Mouse (Mus musculus): ENCODE data around the gene Mvb12a. TPM values are rescaled to one million over a fixed set of nuclear protein-coding genes. Genes with fewer than 3 reads are reported as not detected.

Mvb12a gene
- polyA plus RNA-seq, 1 experiment from 2014 or later: 69.1 TPM

- H3K27me3 ChIP-seq: peaks cover 62% of the 10 kb centered on the region
- no peak overlapping the region for H3K27ac ChIP-seq
- no peaks in the 10 kb centered on the region for H3K36me3 ChIP-seq
Measured at GRCm38 (mm10) chr8:71567587-71567986, 24.9 kb downstream of the Mvb12a start.

GRCm38 (mm10) chr8:71568387-71568937, 25.7 kb downstream of the Mvb12a start, which contains the start of gene Slc27a1:
Gene Slc27a1, plus strand, starts transcription at chr8:71568882.
- peaks cover 7% of the 10 kb centered on the region for H3K9me3 ChIP-seq
- WGBS: 7% methylated on average over 13 of the region's 13 CpGs
- H3K36me3 ChIP-seq: no peaks in the 10 kb centered on the region
- peaks cover 29% of the 10 kb centered on the region for H3K4me1 ChIP-seq (replicated peaks)
- H3K27ac ChIP-seq: peak within 1 kb of the TSS; percentile 87
- no peak for ATAC-seq (ENCODE audit: insufficient number of reproducible peaks, insufficient read depth, low FRiP score, low TSS enrichment, low read depth)
- H3K4me2 ChIP-seq: peak within 1 kb of the TSS; percentile 87
- peak within 1 kb of the TSS; percentile 64 for H3K4me3 ChIP-seq (replicated peaks)
- H3K27me3 ChIP-seq: peaks cover 53% of the 10 kb centered on the region
- H3K9ac ChIP-seq (replicated peaks): peak within 1 kb of the TSS; percentile 50; the same call in 1 of the 2 replicates

More at GRCm38 (mm10) chr8:71567587-71567986, 24.9 kb downstream of the Mvb12a start:
- ATAC-seq (ENCODE audit: insufficient number of reproducible peaks, insufficient read depth, low FRiP score, low TSS enrichment, low read depth): no peak
- H3K9me3 ChIP-seq: peaks cover 7% of the 10 kb centered on the region
- H3K4me2 ChIP-seq: no peak overlapping the region
- H3K4me1 ChIP-seq (replicated peaks): peaks cover 27% of the 10 kb centered on the region
- H3K4me3 ChIP-seq (replicated peaks): no peak overlapping the region
- 69% methylated on average over 7 of the region's 7 CpGs for WGBS
- H3K9ac ChIP-seq (replicated peaks): no peak overlapping the region

- 0 out of 2 replicates have a peak overlapping the region, but pooled peaks have one; percentile 41 for H3K27ac ChIP-seq
- peak overlapping the region; percentile 64 for H3K4me3 ChIP-seq (replicated peaks)
- H3K36me3 ChIP-seq: no peaks in the 10 kb centered on the region
- peaks cover 29% of the 10 kb centered on the region for H3K4me1 ChIP-seq (replicated peaks)
- 13% methylated on average over 6 of the region's 6 CpGs for WGBS
- H3K27me3 ChIP-seq: peaks cover 48% of the 10 kb centered on the region
- H3K9me3 ChIP-seq: peaks cover 6% of the 10 kb centered on the region
- peak overlapping the region; percentile 50; the same call in 1 of the 2 replicates for H3K9ac ChIP-seq (replicated peaks)
- H3K4me2 ChIP-seq: peak overlapping the region; percentile 87
- ATAC-seq (ENCODE audit: insufficient number of reproducible peaks, insufficient read depth, low FRiP score, low TSS enrichment, low read depth): no peak
Measured at GRCm38 (mm10) chr8:71568941-71569340, 26.2 kb downstream of the Mvb12a start.

- Histone ChIP-seq H3K4me1 (replicated peaks) (peaks cover 29% of the 10 kb centered on the region), H3K27ac (peak overlapping the region; percentile 87), H3K9me3 (no peaks in the 10 kb centered on the region), H3K9ac (replicated peaks) (peak overlapping the region; percentile 50; the same call in 1 of the 2 replicates), H3K27me3 (peaks cover 42% of the 10 kb centered on the region), H3K36me3 (no peaks in the 10 kb centered on the region), H3K4me2 (peak overlapping the region; percentile 87), H3K4me3 (replicated peaks) (peak overlapping the region; percentile 64)
- WGBS: under 1% methylated on average over 51 of the region's 51 CpGs
- ATAC-seq (ENCODE audit: insufficient number of reproducible peaks, insufficient read depth, low FRiP score, low TSS enrichment, low read depth): peak; percentile 69
Measured at GRCm38 (mm10) chr8:71569366-71570290, 26.9 kb downstream of the Mvb12a start.

- Histone ChIP-seq H3K36me3 (no peaks in the 10 kb centered on the region), H3K4me1 (replicated peaks) (peaks cover 29% of the 10 kb centered on the region)
- whole genome bisulfite sequencing: 1% methylated on average over 41 of the region's 41 CpGs
Measured at GRCm38 (mm10) chr8:71570291-71570954, 27.7 kb downstream of the Mvb12a start.

GRCm38 (mm10) chr8:71572077-71572476, 29.4 kb downstream of the Mvb12a start:
- peaks cover 23% of the 10 kb centered on the region for H3K27me3 ChIP-seq
- WGBS: 85% methylated on average over 2 of the region's 2 CpGs
- H3K36me3 ChIP-seq: no peaks in the 10 kb centered on the region
- ATAC-seq (ENCODE audit: insufficient number of reproducible peaks, insufficient read depth, low FRiP score, low TSS enrichment, low read depth): no peak
- H3K4me2 ChIP-seq: 0 out of 2 replicates have a peak overlapping the region, but pooled peaks have one; percentile 87
- no peak overlapping the region for H3K27ac ChIP-seq
- no peak overlapping the region for H3K4me3 ChIP-seq (replicated peaks)
- H3K9me3 ChIP-seq: no peaks in the 10 kb centered on the region
- H3K9ac ChIP-seq (replicated peaks): no peak overlapping the region
- H3K4me1 ChIP-seq (replicated peaks): peaks cover 29% of the 10 kb centered on the region

More at GRCm38 (mm10) chr8:71570291-71570954, 27.7 kb downstream of the Mvb12a start:
- Histone ChIP-seq H3K27ac (peak overlapping the region; percentile 87), H3K4me2 (peak overlapping the region; percentile 87), H3K27me3 (peaks cover 36% of the 10 kb centered on the region), H3K9ac (replicated peaks) (peak overlapping the region; percentile 73), H3K9me3 (no peaks in the 10 kb centered on the region), H3K4me3 (replicated peaks) (peak overlapping the region; percentile 64)
- peak; percentile 89 for ATAC-seq (ENCODE audit: insufficient number of reproducible peaks, insufficient read depth, low FRiP score, low TSS enrichment, low read depth)

- H3K4me2 ChIP-seq: 0 out of 2 replicates have a peak overlapping the region, but pooled peaks have one; percentile 10
- H3K36me3 ChIP-seq: no peaks in the 10 kb centered on the region
- H3K9me3 ChIP-seq: no peaks in the 10 kb centered on the region
- peaks cover 13% of the 10 kb centered on the region for H3K27me3 ChIP-seq
- peak overlapping the region; percentile 66 for H3K27ac ChIP-seq
- peak overlapping the region; percentile 28; the same call in 1 of the 2 replicates for H3K9ac ChIP-seq (replicated peaks)
- ATAC-seq (ENCODE audit: insufficient number of reproducible peaks, insufficient read depth, low FRiP score, low TSS enrichment, low read depth): no peak
- 78% methylated on average over 9 of the region's 9 CpGs for WGBS
- peaks cover 29% of the 10 kb centered on the region for H3K4me1 ChIP-seq (replicated peaks)
- no peak overlapping the region for H3K4me3 ChIP-seq (replicated peaks)
Measured at GRCm38 (mm10) chr8:71572847-71573633, 30.3 kb downstream of the Mvb12a start.

- 74% methylated on average over 7 of the region's 7 CpGs for WGBS
- Histone ChIP-seq H3K9me3 (no peaks in the 10 kb centered on the region), H3K36me3 (no peaks in the 10 kb centered on the region), H3K4me2 (no peak overlapping the region), H3K4me3 (replicated peaks) (no peak overlapping the region), H3K4me1 (replicated peaks) (peaks cover 19% of the 10 kb centered on the region), H3K27ac (no peak overlapping the region), H3K27me3 (no peaks in the 10 kb centered on the region), H3K9ac (replicated peaks) (no peak overlapping the region)
- no peak for ATAC-seq (ENCODE audit: insufficient number of reproducible peaks, insufficient read depth, low FRiP score, low TSS enrichment, low read depth)
Measured at GRCm38 (mm10) chr8:71574426-71574825, 31.7 kb downstream of the Mvb12a start.

- WGBS: 60% methylated on average over 1 of the region's 1 CpGs
- H3K27ac ChIP-seq: no peak overlapping the region
- H3K4me1 ChIP-seq (replicated peaks): peaks cover 19% of the 10 kb centered on the region
- H3K9me3 ChIP-seq: no peaks in the 10 kb centered on the region
- no peak for ATAC-seq (ENCODE audit: insufficient number of reproducible peaks, insufficient read depth, low FRiP score, low TSS enrichment, low read depth)
- no peak overlapping the region for H3K4me3 ChIP-seq (replicated peaks)
- H3K36me3 ChIP-seq: no peaks in the 10 kb centered on the region; the same call in 1 of the 2 replicates
- H3K9ac ChIP-seq (replicated peaks): no peak overlapping the region
- H3K4me2 ChIP-seq: no peak overlapping the region
- H3K27me3 ChIP-seq: no peaks in the 10 kb centered on the region; the same call in 1 of the 2 replicates
Measured at GRCm38 (mm10) chr8:71575020-71575419, 32.3 kb downstream of the Mvb12a start.

- 0 out of 2 replicates have a peak overlapping the region, but pooled peaks have one; percentile 8 for H3K9ac ChIP-seq (replicated peaks)
- peaks cover 5% of the 10 kb centered on the region for H3K4me1 ChIP-seq (replicated peaks)
- H3K36me3 ChIP-seq: peaks cover 21% of the 10 kb centered on the region
- no peaks in the 10 kb centered on the region; the same call in 1 of the 2 replicates for H3K27me3 ChIP-seq
- no peak overlapping the region for H3K27ac ChIP-seq
- WGBS: 73% methylated on average over 4 of the region's 4 CpGs
- no peak overlapping the region for H3K4me3 ChIP-seq (replicated peaks)
- no peak overlapping the region for H3K4me2 ChIP-seq
- H3K9me3 ChIP-seq: no peaks in the 10 kb centered on the region
- ATAC-seq (ENCODE audit: insufficient number of reproducible peaks, insufficient read depth, low FRiP score, low TSS enrichment, low read depth): no peak
Measured at GRCm38 (mm10) chr8:71577856-71578387, 35.2 kb downstream of the Mvb12a start.
